Mouse (Mus musculus) heart, embryonic 10.5 days (tissue): ENCODE results near the gene Prpf19. TPM values are rescaled to one million over a fixed set of nuclear protein-coding genes. Genes with fewer than 3 reads are reported as not detected.

ENCODE experiments used
- DNase-seq: peaks from one replicate; pipeline ENCODE4 v3.0.0-alpha.2; 2017; ENCODE audit warnings: low spot score
- H3K27ac ChIP-seq: fragments of 300-500 bp; sonication (generic); 2 replicates; pipeline ENCODE4 v1.5.1; 2016; ENCODE audit warnings: mild to moderate bottlenecking
- H3K27me3 ChIP-seq: fragments of 300-500 bp; sonication (generic); 2 replicates; pipeline ENCODE4 v1.6.1; 2016; ENCODE audit warnings: mild to moderate bottlenecking; ENCODE audit not compliant: poor library complexity, insufficient read depth, severe bottlenecking
- H3K36me3 ChIP-seq: fragments of 300-500 bp; sonication (generic); 2 replicates; pipeline ENCODE4 v1.6.1; 2016; ENCODE audit warnings: mild to moderate bottlenecking, moderate library complexity
- H3K4me1 ChIP-seq: fragments of 300-500 bp; sonication (generic); 2 replicates; pipeline ENCODE4 v1.6.1; 2016; ENCODE audit warnings: mild to moderate bottlenecking
- H3K4me3 ChIP-seq: fragments of 300-500 bp; sonication (generic); 2 replicates; pipeline ENCODE4 v1.5.1; 2016; ENCODE audit warnings: mild to moderate bottlenecking, moderate library complexity
- H3K9me3 ChIP-seq: fragments of 300-500 bp; sonication (generic); 2 replicates; pipeline ENCODE4 v1.6.1; 2016; ENCODE audit warnings: mild to moderate bottlenecking, moderate library complexity
- WGBS: fragments of 180-500 bp; shearing (Covaris S2); methylation state at CpG from one replicate; pipeline ENCODE4 v1.1.7; 2016; 5-methylcytosine and 5-hydroxymethylcytosine counted together
- polyA plus RNA-seq: library from polyadenylated mRNA; unstranded; fragments of >200 nt; fragmentation: Nextera tagmentation; extraction: Ambion mirVana; gene quantifications from 2 replicates; pipeline ENCODE4 v1.2.1, GENCODE M21; 2016

Gene Prpf19
- polyA plus RNA-seq, 1 experiment from 2014 or later: 48.5 TPM

DNA sequence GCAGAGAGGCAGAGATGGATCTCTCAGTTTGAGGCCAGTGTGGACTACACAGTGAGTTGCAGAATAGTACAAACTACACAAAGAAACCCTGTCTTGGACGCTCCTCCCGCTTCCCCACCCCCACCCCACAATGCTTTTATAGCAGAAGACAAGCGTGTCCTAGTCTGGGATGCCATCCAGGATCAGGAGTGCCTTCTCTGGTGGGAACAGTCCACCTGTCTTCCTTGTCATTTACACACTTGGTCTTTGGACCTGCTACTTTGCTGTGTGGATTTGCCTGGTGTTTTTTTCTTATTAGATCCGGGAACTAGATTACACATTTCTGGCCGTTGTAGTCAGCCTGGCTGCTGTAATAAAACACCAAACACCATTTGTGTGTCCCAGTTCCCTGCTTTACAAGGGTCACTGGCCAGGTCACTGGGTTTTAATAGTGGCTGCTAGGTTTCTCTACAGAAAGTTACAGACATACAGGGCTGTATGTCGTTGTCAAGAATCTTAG lies 31.1 kb downstream of the Prpf19 start:
- DNase-seq: no peak
- H3K4me1 ChIP-seq: peaks cover 17% of the 10 kb centered on the region; the same call in 1 of the 2 replicates
- WGBS: 70% methylated on average over 6 of the region's 6 CpGs

GRCm38 (mm10) chr19:10926666-10927065 lies 31.6 kb downstream of the Prpf19 start:
- no peak overlapping the region for H3K4me3 ChIP-seq
- peaks cover 17% of the 10 kb centered on the region; the same call in 1 of the 2 replicates for H3K4me1 ChIP-seq
- no peak for DNase-seq
- 47% methylated on average over 4 of the region's 4 CpGs for WGBS
- H3K27me3 ChIP-seq: no peaks in the 10 kb centered on the region
- no peaks in the 10 kb centered on the region for H3K9me3 ChIP-seq
- peak overlapping the region; percentile 77; the same call in 1 of the 2 replicates for H3K27ac ChIP-seq
- H3K36me3 ChIP-seq: no peaks in the 10 kb centered on the region

More for the DNA sequence above, 31.1 kb downstream of the Prpf19 start:
- Histone ChIP-seq H3K27me3 (no peaks in the 10 kb centered on the region), H3K27ac (peak overlapping the region; percentile 77; the same call in 1 of the 2 replicates), H3K4me3 (no peak overlapping the region), H3K9me3 (no peaks in the 10 kb centered on the region), H3K36me3 (no peaks in the 10 kb centered on the region)

GRCm38 (mm10) chr19:10930641-10931040 lies 35.6 kb downstream of the Prpf19 start:
- Histone ChIP-seq H3K27ac (no peak overlapping the region), H3K4me3 (no peak overlapping the region), H3K27me3 (no peaks in the 10 kb centered on the region), H3K4me1 (peaks cover 26% of the 10 kb centered on the region), H3K36me3 (no peaks in the 10 kb centered on the region), H3K9me3 (no peaks in the 10 kb centered on the region)
- DNase-seq: no peak
- 65% methylated on average over 2 of the region's 2 CpGs for WGBS

DNA sequence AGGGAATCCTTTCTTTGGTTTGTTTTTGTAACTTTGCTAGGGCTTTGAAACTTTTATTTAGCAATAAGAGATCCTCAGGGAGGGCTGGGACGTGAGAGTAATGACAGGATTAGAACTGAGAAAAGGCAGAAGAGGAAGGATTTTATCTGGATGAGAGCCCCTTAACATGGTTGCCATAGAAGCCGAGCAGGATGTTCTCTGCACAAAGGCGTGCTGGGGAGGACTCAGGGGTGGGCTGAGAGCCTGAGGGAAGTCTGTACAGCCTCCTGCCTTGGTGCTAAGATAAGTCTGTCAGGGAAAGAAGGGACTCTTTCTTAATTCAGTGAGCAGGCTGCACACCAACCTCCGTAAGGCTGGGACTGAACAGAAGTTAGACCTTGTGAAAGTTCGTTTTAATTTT lies 40.0 kb downstream of the Prpf19 start:
- DNase-seq: no peak
- Histone ChIP-seq H3K4me3 (no peak overlapping the region), H3K27me3 (no peaks in the 10 kb centered on the region; the same call in 1 of the 2 replicates), H3K4me1 (peaks cover 29% of the 10 kb centered on the region), H3K36me3 (no peaks in the 10 kb centered on the region), H3K9me3 (no peaks in the 10 kb centered on the region), H3K27ac (peak overlapping the region; percentile 7; the same call in 1 of the 2 replicates)
- WGBS: 26% methylated on average over 5 of the region's 5 CpGs

DNA sequence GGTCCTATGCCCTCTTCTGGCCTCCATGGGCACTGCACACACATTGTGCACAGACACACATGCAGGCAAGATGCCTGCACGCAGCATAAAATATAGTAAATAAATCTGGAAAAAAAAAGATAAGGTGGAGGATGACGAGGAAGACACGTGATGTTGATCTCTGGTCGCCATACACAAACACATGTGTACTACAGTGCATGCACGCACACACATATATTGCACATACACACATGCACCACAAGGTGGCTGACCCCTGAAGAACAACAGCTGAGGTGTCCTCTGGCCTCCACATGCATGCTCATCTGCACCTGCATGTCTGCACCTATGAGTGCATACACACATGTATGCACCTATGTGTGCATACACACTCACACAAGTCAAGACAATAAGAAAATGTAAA lies 41.0 kb downstream of the Prpf19 start:
- Histone ChIP-seq H3K36me3 (no peaks in the 10 kb centered on the region), H3K4me1 (peaks cover 39% of the 10 kb centered on the region), H3K9me3 (no peaks in the 10 kb centered on the region), H3K27me3 (no peaks in the 10 kb centered on the region; the same call in 1 of the 2 replicates), H3K27ac (no peak overlapping the region), H3K4me3 (no peak overlapping the region)
- DNase-seq: no peak
- WGBS: 87% methylated on average over 5 of the region's 5 CpGs

GRCm38 (mm10) chr19:10937110-10937563 lies 42.1 kb downstream of the Prpf19 start, which contains the start of gene Ptgdr2:
Ptgdr2 (plus strand) TSS chr19:10937160.
- Histone ChIP-seq H3K9me3 (no peaks in the 10 kb centered on the region), H3K27ac (no peak within 1 kb of the TSS), H3K36me3 (peaks cover 3% of the 10 kb centered on the region), H3K4me3 (no peak within 1 kb of the TSS), H3K27me3 (no peaks in the 10 kb centered on the region; the same call in 1 of the 2 replicates), H3K4me1 (peaks cover 42% of the 10 kb centered on the region)
- 14% methylated on average over 5 of the region's 5 CpGs for WGBS
- DNase-seq: no peak

GRCm38 (mm10) chr19:10938771-10939170 lies 43.7 kb downstream of the Prpf19 start:
- DNase-seq: no peak
- H3K4me1 ChIP-seq: peaks cover 42% of the 10 kb centered on the region
- 8% methylated on average over 3 of the region's 3 CpGs for WGBS

DNA sequence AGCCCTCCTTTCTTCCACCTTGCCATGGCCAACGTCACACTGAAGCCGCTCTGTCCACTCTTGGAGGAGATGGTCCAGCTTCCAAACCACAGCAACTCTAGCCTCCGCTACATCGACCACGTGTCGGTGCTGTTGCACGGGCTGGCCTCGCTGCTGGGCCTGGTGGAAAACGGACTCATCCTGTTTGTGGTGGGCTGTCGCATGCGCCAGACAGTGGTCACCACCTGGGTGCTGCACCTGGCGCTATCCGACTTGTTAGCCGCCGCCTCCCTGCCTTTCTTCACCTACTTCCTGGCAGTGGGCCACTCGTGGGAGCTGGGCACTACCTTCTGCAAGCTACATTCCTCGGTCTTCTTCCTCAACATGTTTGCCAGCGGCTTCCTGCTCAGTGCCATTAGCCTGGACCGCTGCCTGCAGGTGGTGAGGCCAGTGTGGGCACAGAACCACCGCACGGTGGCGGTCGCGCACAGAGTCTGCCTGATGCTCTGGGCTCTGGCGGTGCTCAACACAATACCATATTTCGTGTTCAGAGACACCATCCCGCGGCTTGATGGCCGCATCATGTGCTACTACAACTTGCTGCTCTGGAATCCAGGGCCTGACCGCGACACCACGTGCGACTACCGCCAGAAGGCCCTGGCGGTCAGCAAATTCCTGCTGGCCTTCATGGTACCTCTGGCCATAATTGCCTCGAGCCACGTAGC lies 45.2 kb downstream of the Prpf19 start:
- Histone ChIP-seq H3K4me3 (peak overlapping the region; percentile 58), H3K27ac (peak overlapping the region; percentile 87), H3K4me1 (peaks cover 32% of the 10 kb centered on the region), H3K36me3 (peaks cover 34% of the 10 kb centered on the region), H3K27me3 (no peaks in the 10 kb centered on the region; the same call in 1 of the 2 replicates), H3K9me3 (no peaks in the 10 kb centered on the region)
- DNase-seq: peak; percentile 93
- 18% methylated on average over 37 of the region's 37 CpGs for WGBS

More at GRCm38 (mm10) chr19:10938771-10939170, 43.7 kb downstream of the Prpf19 start:
- Histone ChIP-seq H3K27me3 (no peaks in the 10 kb centered on the region; the same call in 1 of the 2 replicates), H3K4me3 (no peak overlapping the region), H3K36me3 (peaks cover 19% of the 10 kb centered on the region), H3K9me3 (no peaks in the 10 kb centered on the region), H3K27ac (no peak overlapping the region)

- Histone ChIP-seq H3K27ac (peak overlapping the region; percentile 87), H3K36me3 (peaks cover 39% of the 10 kb centered on the region), H3K27me3 (no peaks in the 10 kb centered on the region; the same call in 1 of the 2 replicates), H3K9me3 (no peaks in the 10 kb centered on the region), H3K4me1 (peaks cover 32% of the 10 kb centered on the region), H3K4me3 (peak overlapping the region; percentile 58)
- WGBS: 2% methylated on average over 40 of the region's 40 CpGs
- DNase-seq: peak; percentile 80
These were observed 45.9 kb downstream of the Prpf19 start for GRCm38 (mm10) chr19:10940801-10941457.

DNA sequence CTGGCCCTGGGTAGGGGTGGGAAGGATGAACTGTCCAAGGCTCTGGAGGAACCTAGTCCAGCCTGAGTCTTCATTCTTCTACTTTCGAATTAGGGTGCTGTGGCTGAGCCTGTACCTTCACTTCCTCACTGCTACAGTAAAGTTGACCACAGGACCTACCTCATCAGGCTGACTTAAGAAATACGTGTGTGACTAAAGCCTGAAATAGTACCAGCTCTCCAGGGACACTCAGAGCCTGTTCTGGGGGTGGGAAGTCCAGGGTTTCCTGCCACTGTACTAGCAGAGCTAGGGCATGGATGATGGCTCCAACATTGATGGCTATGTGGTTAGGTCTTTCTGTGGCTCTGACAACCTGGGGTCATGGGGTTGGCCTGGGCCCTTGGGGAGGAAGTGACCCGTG lies 48.9 kb downstream of the Prpf19 start:
- 84% methylated on average over 3 of the region's 3 CpGs for WGBS

DNA sequence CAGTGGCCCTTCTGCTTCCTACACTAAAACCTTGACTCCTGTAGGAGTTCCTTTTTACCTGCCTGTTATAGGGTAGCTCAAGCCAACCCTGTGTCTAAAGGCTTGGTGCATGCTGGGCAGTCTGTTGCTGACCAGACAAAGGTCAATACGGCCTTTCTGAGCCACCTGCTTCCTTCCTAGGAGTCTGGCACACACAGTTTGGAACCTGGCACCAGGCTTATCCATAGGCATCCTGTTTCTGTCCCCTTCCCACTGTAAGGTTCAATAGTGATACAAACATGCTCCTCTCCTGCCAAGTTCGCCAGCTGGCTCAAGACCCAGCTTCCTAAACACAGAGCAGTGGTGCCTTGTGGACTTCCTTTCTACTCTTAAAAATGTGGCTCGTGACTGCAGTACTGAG lies 51.5 kb downstream of the Prpf19 start:
- Histone ChIP-seq H3K36me3 (peaks cover 48% of the 10 kb centered on the region), H3K4me3 (peak overlapping the region; percentile 81; the same call in 1 of the 2 replicates), H3K4me1 (peaks cover 35% of the 10 kb centered on the region), H3K27ac (no peak overlapping the region), H3K9me3 (no peaks in the 10 kb centered on the region), H3K27me3 (no peaks in the 10 kb centered on the region)
- DNase-seq: no peak
- WGBS: 81% methylated on average over 3 of the region's 3 CpGs

More for the DNA sequence above, 48.9 kb downstream of the Prpf19 start:
- peaks cover 37% of the 10 kb centered on the region for H3K4me1 ChIP-seq
- no peak for DNase-seq
- H3K9me3 ChIP-seq: no peaks in the 10 kb centered on the region
- no peak overlapping the region for H3K4me3 ChIP-seq
- peaks cover 48% of the 10 kb centered on the region for H3K36me3 ChIP-seq
- no peak overlapping the region for H3K27ac ChIP-seq
- no peaks in the 10 kb centered on the region for H3K27me3 ChIP-seq

GRCm38 (mm10) chr19:10947219-10947618 lies 52.2 kb downstream of the Prpf19 start:
- no peak overlapping the region for H3K27ac ChIP-seq
- H3K9me3 ChIP-seq: no peaks in the 10 kb centered on the region
- H3K4me3 ChIP-seq: peak overlapping the region; percentile 81
- peaks cover 44% of the 10 kb centered on the region for H3K36me3 ChIP-seq
- 95% methylated on average over 5 of the region's 5 CpGs for WGBS
- DNase-seq: no peak
- peaks cover 42% of the 10 kb centered on the region for H3K4me1 ChIP-seq
- no peaks in the 10 kb centered on the region for H3K27me3 ChIP-seq

- WGBS: 1% methylated on average over 20 of the region's 20 CpGs
- Histone ChIP-seq H3K4me3 (peak overlapping the region; percentile 81), H3K9me3 (no peaks in the 10 kb centered on the region), H3K36me3 (peaks cover 32% of the 10 kb centered on the region), H3K4me1 (peaks cover 51% of the 10 kb centered on the region), H3K27ac (peak overlapping the region; percentile 85), H3K27me3 (no peaks in the 10 kb centered on the region)
- no peak for DNase-seq
These were observed 53.4 kb downstream of the Prpf19 start for GRCm38 (mm10) chr19:10948416-10948815.
